Mouse (Mus musculus): Measurements from ENCODE around the gene Ptcd1. TPM values are rescaled to one million over a fixed set of nuclear protein-coding genes. Genes with fewer than 3 reads are reported as not detected.
"Not testable (repeated sequence)": the region's sequence is repeated elsewhere in the genome, so short reads cannot be mapped to it uniquely, and the experiment has no call there.

The Ptcd1 gene
- total RNA-seq, 1 experiment = 14.3 TPM

DNA sequence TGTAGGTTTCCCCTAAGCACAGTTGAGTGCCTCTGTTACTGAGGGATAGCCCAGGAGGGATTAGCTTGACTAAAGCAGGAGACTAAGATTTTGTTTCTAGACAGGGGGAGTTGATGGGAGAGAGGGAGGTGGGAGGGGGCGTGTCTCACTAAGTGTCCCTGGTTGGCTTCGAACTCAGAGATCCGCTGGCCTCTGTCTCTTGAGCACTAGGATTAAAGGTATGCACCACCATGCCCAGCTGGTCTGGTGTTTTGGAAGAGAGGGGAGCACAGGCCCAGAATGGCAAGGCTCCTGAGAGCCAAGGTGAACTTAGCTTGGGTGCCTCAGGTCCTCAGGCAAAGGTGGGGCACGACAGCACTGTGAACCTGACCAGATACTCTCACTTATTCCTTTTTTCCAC, 44.4 kb upstream of the Ptcd1 start:
- H3K9ac ChIP-seq (ENCODE audit: insufficient read depth, low read depth, low read length, poor library complexity, severe bottlenecking) = no peak overlapping the region
- no peak for DNase-seq (ENCODE audit: low read depth, low spot score)
- H3K4me3 ChIP-seq (ENCODE audit: insufficient read depth in 1 of 2, low read depth in 1 of 2, low read length in 2 of 2, poor library complexity in 1 of 2, severe bottlenecking in 1 of 2) = no peak overlapping the region
- no peak for TF ChIP-seq HCFC1 (IDR thresholded peaks at IDR 0.05; ENCODE audit: borderline replicate concordance, insufficient read depth, low read length)
- no peak for TF ChIP-seq ZC3H11A (IDR thresholded peaks at IDR 0.05; ENCODE audit: borderline replicate concordance, low read depth, low read length)
- TF ChIP-seq ZNF384 (IDR thresholded peaks at IDR 0.05; ENCODE audit: low read depth, low read length) = no peak
- TF ChIP-seq CHD2 (IDR thresholded peaks at IDR 0.05; ENCODE audit: low read depth, low read length) = no peak
- TF ChIP-seq MAFK (IDR thresholded peaks at IDR 0.05; ENCODE audit: insufficient read depth, low read depth, low read length) = no peak
- peaks cover 5% of the 10 kb centered on the region; the same call in 1 of the 2 replicates for H3K36me3 ChIP-seq (ENCODE audit: control insufficient read depth, insufficient read depth, low read length, poor library complexity, severe bottlenecking)
- no peaks in the 10 kb centered on the region for H3K9me3 ChIP-seq (ENCODE audit: control insufficient read depth, insufficient read depth, low read depth, low read length)
- H3K4me1 ChIP-seq (ENCODE audit: control insufficient read depth in 2 of 2, insufficient read depth in 2 of 2, low read length in 2 of 2, poor library complexity in 1 of 2) = peaks cover 0 to 13% of the 10 kb centered on the region in 2 experiments; a peak in 2 of 4 replicates
- H3K27ac ChIP-seq (ENCODE audit: insufficient read depth, low read depth, low read length, poor library complexity, severe bottlenecking) = no peak overlapping the region
- in situ Hi-C loops (cut with MboI; ENCODE audit: low sequenced_read_pairs in 2 of 2, unreplicated experiment in 2 of 2) = no loop called here

DNA sequence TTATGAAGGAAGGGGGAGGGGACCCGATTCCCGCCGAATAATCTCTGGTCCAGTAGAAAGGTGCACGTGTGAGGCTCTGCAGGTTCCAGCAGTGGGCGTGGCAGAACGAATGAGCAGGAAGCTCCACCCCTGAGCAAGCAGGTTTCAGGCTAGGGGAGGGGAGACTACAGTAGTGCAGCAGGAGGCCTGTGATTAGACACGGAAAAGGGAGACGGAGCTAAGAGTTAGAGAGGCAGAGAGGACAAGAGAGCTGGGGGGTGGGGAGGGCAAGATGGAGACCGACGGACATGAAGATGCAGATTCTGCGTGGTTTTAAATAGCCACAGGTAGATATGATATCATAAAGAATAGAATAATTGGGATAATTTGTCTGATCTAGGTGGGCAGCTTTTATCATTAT, 41.5 kb upstream of the Ptcd1 start:
- in situ Hi-C loops (cut with MboI; ENCODE audit: low sequenced_read_pairs in 2 of 2, unreplicated experiment in 2 of 2); H3K9ac ChIP-seq (ENCODE audit: insufficient read depth, low read depth, low read length, poor library complexity, severe bottlenecking); H3K9me3 ChIP-seq (ENCODE audit: control insufficient read depth, insufficient read depth, low read depth, low read length); H3K27ac ChIP-seq (ENCODE audit: insufficient read depth, low read depth, low read length, poor library complexity, severe bottlenecking); H3K36me3 ChIP-seq (ENCODE audit: control insufficient read depth, insufficient read depth, low read length, poor library complexity, severe bottlenecking); H3K4me1 ChIP-seq (ENCODE audit: control insufficient read depth in 2 of 2, insufficient read depth in 2 of 2, low read length in 2 of 2, poor library complexity in 1 of 2); DNase-seq (ENCODE audit: low read depth, low spot score): not testable (repeated sequence)
- H3K4me3 ChIP-seq (ENCODE audit: insufficient read depth in 1 of 2, low read depth in 1 of 2, low read length in 2 of 2, poor library complexity in 1 of 2, severe bottlenecking in 1 of 2) = peak overlapping the region in 1 of 2 experiments; percentile 42; a peak in 2 of 4 replicates

DNA sequence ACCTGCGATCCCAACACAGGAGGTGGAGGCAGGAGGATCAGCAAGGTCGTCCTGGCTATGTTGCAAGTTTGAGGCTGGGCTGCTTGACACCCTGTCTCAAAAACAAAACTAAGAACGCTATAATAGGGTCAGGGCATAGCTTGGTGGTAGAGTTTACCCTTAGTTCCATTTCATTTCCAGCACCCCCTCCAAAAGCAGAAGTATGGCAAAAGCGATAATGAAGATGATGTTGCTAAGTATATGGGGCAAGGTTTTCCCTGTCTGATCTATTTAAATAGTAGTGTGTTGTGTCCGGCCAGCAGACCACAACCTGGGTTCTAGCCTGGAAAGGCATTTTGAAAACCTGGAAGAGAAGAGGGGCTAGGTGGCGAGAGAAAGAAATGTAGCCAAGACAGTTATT, 41.0 kb upstream of the Ptcd1 start:
- H3K27ac ChIP-seq (ENCODE audit: insufficient read depth, low read depth, low read length, poor library complexity, severe bottlenecking) = no peak overlapping the region; the same call in 1 of the 2 replicates
- H3K36me3 ChIP-seq (ENCODE audit: control insufficient read depth, insufficient read depth, low read length, poor library complexity, severe bottlenecking) = no peaks in the 10 kb centered on the region; the same call in 1 of the 2 replicates
- no peak for TF ChIP-seq CHD2 (IDR thresholded peaks at IDR 0.05; ENCODE audit: low read depth, low read length)
- TF ChIP-seq ZNF384 (IDR thresholded peaks at IDR 0.05; ENCODE audit: low read depth, low read length) = no peak
- TF ChIP-seq ZC3H11A (IDR thresholded peaks at IDR 0.05; ENCODE audit: borderline replicate concordance, low read depth, low read length) = no peak
- no peak for TF ChIP-seq MAFK (IDR thresholded peaks at IDR 0.05; ENCODE audit: insufficient read depth, low read depth, low read length)
- TF ChIP-seq HCFC1 (IDR thresholded peaks at IDR 0.05; ENCODE audit: borderline replicate concordance, insufficient read depth, low read length) = no peak
- H3K4me3 ChIP-seq (ENCODE audit: insufficient read depth in 1 of 2, low read depth in 1 of 2, low read length in 2 of 2, poor library complexity in 1 of 2, severe bottlenecking in 1 of 2) = no peak overlapping the region
- no peak overlapping the region; the same call in 1 of the 2 replicates for H3K9ac ChIP-seq (ENCODE audit: insufficient read depth, low read depth, low read length, poor library complexity, severe bottlenecking)
- no peaks in the 10 kb centered on the region for H3K9me3 ChIP-seq (ENCODE audit: control insufficient read depth, insufficient read depth, low read depth, low read length)
- DNase-seq (ENCODE audit: low read depth, low spot score) = no peak
- in situ Hi-C loops (cut with MboI; ENCODE audit: low sequenced_read_pairs in 2 of 2, unreplicated experiment in 2 of 2) = no loop called here
- peaks cover 0 to 5% of the 10 kb centered on the region in 2 experiments; a peak in 1 of 4 replicates for H3K4me1 ChIP-seq (ENCODE audit: control insufficient read depth in 2 of 2, insufficient read depth in 2 of 2, low read length in 2 of 2, poor library complexity in 1 of 2)

GRCm38 (mm10) chr5:145207385-145207784, 40.5 kb upstream of the Ptcd1 start:
- Histone ChIP-seq H3K9me3 (ENCODE audit: control insufficient read depth, insufficient read depth, low read depth, low read length) (no peaks in the 10 kb centered on the region), H3K4me1 (ENCODE audit: control insufficient read depth in 2 of 2, insufficient read depth in 2 of 2, low read length in 2 of 2, poor library complexity in 1 of 2) (peaks cover 0 to 5% of the 10 kb centered on the region in 2 experiments; a peak in 1 of 4 replicates), H3K27ac (ENCODE audit: insufficient read depth, low read depth, low read length, poor library complexity, severe bottlenecking) (no peak overlapping the region), H3K4me3 (ENCODE audit: insufficient read depth in 1 of 2, low read depth in 1 of 2, low read length in 2 of 2, poor library complexity in 1 of 2, severe bottlenecking in 1 of 2) (no peak overlapping the region), H3K9ac (ENCODE audit: insufficient read depth, low read depth, low read length, poor library complexity, severe bottlenecking) (no peak overlapping the region), H3K36me3 (ENCODE audit: control insufficient read depth, insufficient read depth, low read length, poor library complexity, severe bottlenecking) (no peaks in the 10 kb centered on the region; the same call in 1 of the 2 replicates)
- in situ Hi-C loops (cut with MboI; ENCODE audit: low sequenced_read_pairs in 2 of 2, unreplicated experiment in 2 of 2) = no loop called here
- no peak for DNase-seq (ENCODE audit: low read depth, low spot score)
- no peak for TF ChIP-seq CHD2 (IDR thresholded peaks at IDR 0.05; ENCODE audit: low read depth, low read length)
- no peak for TF ChIP-seq ZC3H11A (IDR thresholded peaks at IDR 0.05; ENCODE audit: borderline replicate concordance, low read depth, low read length)
- TF ChIP-seq ZNF384 (IDR thresholded peaks at IDR 0.05; ENCODE audit: low read depth, low read length) = no peak
- no peak for TF ChIP-seq HCFC1 (IDR thresholded peaks at IDR 0.05; ENCODE audit: borderline replicate concordance, insufficient read depth, low read length)
- TF ChIP-seq MAFK (IDR thresholded peaks at IDR 0.05; ENCODE audit: insufficient read depth, low read depth, low read length) = no peak

- no peak for DNase-seq (ENCODE audit: low read depth, low spot score)
- no peaks in the 10 kb centered on the region for H3K9me3 ChIP-seq (ENCODE audit: control insufficient read depth, insufficient read depth, low read depth, low read length)
- TF ChIP-seq ZC3H11A (IDR thresholded peaks at IDR 0.05; ENCODE audit: borderline replicate concordance, low read depth, low read length) = no peak
- no peak for TF ChIP-seq HCFC1 (IDR thresholded peaks at IDR 0.05; ENCODE audit: borderline replicate concordance, insufficient read depth, low read length)
- no peak for TF ChIP-seq MAFK (IDR thresholded peaks at IDR 0.05; ENCODE audit: insufficient read depth, low read depth, low read length)
- TF ChIP-seq ZNF384 (IDR thresholded peaks at IDR 0.05; ENCODE audit: low read depth, low read length) = no peak
- TF ChIP-seq CHD2 (IDR thresholded peaks at IDR 0.05; ENCODE audit: low read depth, low read length) = no peak
- H3K4me1 ChIP-seq (ENCODE audit: control insufficient read depth in 2 of 2, insufficient read depth in 2 of 2, low read length in 2 of 2, poor library complexity in 1 of 2) = peaks cover 0 to 5% of the 10 kb centered on the region in 2 experiments; a peak in 1 of 4 replicates
- peak overlapping the region; percentile 68 for H3K9ac ChIP-seq (ENCODE audit: insufficient read depth, low read depth, low read length, poor library complexity, severe bottlenecking)
- no peak overlapping the region for H3K27ac ChIP-seq (ENCODE audit: insufficient read depth, low read depth, low read length, poor library complexity, severe bottlenecking)
- peak overlapping the region; percentile 57 to 100 for H3K4me3 ChIP-seq (ENCODE audit: insufficient read depth in 1 of 2, low read depth in 1 of 2, low read length in 2 of 2, poor library complexity in 1 of 2, severe bottlenecking in 1 of 2)
- in situ Hi-C loops (cut with MboI; ENCODE audit: low sequenced_read_pairs in 2 of 2, unreplicated experiment in 2 of 2) = no loop called here
- H3K36me3 ChIP-seq (ENCODE audit: control insufficient read depth, insufficient read depth, low read length, poor library complexity, severe bottlenecking) = no peaks in the 10 kb centered on the region; the same call in 1 of the 2 replicates
These were observed 38.1 kb upstream of the Ptcd1 start for GRCm38 (mm10) chr5:145205041-145205440.
